Mouse (Mus musculus) 3134 (cell line): Measurements from ENCODE around the gene Nat8f5.
"Not testable (repeated sequence)": the region's sequence is repeated elsewhere in the genome, so short reads cannot be mapped to it uniquely, and the experiment has no call there.

ENCODE experiments used
- DNase-seq: peaks from one replicate; pipeline ENCODE4 v3.0.0-alpha.2; 2011; ENCODE audit warnings: low spot score; ENCODE audit not compliant: insufficient read length; ENCODE audit errors: extremely low read depth

Nat8f5 gene

DNA sequence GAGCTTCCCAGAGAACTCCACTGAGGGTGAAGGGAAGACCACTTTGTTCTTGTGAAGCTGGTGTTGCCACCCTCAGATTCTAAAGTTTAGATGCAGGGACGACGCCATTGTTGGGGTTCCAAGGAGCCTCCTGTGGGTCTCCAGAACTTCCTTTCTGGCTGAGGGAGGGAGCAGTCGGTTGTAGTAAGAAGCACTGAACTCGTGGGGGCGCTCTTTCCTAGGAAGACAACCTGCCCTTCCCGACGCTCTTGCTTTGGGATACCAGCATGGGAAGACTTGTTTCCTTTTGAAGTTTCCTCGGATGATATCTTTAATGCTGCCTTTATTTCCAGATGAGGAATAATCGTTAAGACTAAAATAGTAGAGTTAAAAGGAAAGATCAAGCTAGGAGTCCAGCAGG, 16.1 kb upstream of the Nat8f5 start:
- not testable (repeated sequence) for DNase-seq

DNA sequence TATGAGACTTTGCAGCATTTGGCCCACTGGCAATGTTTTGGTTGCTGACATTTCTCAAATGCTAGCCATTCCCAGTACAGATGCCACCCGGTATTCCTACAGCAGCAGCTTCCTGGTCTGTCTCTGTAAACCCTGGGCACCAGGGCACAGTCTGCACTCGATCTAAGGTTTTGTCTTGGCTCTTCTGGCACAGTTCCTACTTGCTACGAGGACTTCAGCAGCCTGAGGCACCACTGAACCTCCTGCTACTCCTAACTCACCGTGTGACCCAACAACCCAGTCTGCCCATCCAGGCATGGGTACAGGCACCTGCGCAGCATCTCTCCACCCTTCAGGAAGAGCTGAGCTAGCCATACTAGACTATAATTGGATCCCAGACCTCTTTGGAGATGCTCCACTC, 15.3 kb upstream of the Nat8f5 start:
- DNase-seq, result not testable (repeated sequence)

DNA sequence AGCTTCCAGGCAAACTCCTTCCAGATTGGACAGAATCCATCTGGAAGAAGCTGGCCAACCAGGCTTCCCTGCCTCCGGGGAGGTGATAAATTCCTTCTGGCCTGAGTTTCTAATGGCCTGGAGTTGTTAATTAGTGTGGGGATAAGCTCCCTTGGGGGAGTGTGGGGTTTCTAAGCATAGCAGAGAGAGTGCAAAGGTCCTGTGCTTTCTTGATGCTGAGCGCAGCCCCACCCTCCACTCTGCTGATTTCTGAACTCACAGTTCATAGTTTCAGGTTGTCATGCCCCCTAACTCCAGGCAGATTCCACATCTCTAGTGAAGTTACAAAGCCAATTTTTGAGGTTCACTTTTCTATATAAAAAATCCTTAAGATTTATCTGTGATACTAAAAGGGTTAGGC, 14.3 kb upstream of the Nat8f5 start:
- not testable (repeated sequence) for DNase-seq

DNA sequence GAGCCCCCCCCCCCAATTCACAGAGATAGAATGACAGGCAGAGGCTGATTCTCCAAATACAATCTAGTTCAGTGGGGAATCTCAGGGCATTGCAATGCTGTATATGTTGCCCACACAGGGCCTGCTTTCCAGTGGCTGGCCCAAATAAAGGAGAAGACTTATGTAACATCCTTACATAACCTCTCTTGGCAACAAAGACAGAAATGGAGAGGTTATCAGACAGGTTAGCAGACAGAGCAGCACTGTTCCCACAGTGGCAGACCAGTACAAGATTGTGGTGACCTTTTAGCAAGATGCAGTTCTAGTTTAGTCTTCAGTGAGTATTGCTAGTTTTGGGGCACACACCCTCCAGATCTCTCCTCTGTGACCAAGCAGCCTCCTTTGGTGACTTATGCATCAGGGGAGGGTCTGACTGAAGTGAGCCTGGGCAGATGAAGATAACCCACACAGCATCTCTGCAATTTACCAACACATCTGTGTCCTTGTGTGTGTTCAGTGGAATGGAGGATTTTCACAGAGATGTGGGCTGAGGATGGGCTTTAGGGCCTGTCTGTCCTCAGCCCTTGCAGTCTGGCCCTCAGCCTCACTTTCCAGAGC, 13.8 kb upstream of the Nat8f5 start:
- not testable (repeated sequence) for DNase-seq

DNA sequence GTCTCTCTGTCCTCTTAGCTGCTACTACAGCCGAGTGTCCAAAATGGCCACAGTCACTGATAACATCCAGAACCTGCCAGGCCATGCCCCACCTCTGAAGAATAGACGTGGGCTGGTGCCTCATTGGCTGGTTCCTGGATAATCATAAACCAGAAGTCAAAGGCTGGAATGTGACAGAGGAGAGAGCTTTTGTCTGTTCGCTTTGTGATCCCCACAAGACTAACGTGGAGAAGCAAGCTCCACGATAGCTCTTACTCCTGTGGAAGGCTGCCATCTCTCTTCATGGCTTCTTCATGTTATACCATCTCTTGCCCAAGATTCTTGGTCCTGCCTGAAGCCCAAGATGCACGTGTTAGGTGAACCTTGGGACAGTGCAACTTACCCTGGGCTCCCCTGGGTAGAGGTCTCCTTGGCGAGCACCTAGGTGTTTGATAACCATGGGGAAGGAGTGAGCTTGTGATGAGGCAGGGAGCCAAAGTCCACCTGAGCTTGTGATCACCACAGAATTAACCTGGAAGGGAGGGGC, 11.1 kb upstream of the Nat8f5 start, which contains the start of gene Nat8:
Gene Nat8 (minus strand): TSS at position 287 of the 526 bp plus-strand sequence.
- no peak for DNase-seq

DNA sequence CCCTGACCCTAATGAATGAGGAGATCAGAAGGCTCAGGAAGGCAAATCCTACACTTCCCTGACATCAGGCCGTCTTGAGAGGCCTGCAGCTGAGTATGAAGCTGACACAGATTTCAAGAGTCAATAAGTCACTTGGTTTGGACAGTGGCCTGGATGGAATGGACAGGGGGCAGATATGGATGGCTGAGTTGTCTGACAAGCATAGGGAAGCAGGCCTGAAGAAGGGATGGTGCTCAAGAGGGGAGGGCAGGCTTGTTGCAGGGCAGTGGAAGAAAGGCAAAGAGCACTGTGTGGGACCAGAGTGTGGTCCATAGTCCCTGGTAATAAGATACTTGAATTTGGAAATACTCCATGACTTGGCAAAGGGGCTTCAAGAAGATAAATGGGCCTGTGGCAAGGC, 8.7 kb upstream of the Nat8f5 start:
- no peak for DNase-seq

DNA sequence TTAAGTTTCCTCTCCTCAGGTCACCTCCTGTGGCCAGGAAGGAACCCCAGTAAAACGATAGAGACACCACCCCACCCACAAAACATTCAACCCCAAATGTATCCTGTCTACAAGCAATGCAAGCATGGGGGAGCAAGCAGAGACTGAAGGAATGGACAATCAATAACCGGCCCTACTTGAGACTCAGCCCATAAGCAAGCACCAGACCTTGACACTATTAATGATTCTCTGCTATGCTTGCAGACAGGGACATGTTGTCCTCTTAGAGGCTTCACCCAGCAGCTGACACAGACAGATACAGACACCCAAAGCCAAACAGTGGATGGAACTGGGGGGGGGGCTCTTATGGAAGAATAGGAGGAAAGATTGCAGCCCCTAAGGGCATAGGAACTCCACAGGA, 5.1 kb upstream of the Nat8f5 start:
- no peak for DNase-seq

DNA sequence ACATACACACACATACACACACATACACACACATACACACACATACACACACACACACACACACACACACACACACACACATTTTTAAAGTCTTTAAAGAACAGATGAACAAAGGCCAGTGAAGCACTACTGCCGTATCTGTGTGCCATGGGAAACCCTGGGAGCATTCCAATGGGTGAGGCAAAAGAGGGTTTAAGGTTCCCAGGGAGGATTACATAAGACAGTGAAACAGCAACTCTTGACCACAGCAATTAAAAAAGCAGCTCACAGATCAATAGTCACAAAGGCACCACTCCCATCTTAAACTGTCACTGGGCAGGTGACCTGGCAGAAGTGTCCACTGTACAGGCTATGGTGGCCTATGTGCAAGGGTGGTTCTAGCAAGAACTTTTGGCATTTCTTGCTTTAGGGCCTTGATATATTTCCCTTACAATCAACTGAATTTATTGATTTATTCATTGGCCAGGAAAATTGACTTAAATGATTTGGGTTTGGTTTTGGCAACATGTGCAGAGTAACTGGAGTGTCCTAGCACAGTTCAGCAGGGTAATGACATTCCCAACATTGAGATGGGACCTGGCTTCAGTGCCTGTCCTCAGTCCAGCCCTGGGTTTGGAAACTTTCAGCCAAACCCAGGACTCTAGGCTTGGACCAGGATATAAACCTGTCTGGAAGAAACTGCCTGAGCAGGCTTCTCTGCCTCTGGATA, 2.8 kb upstream of the Nat8f5 start:
- DNase-seq, result no peak

DNA sequence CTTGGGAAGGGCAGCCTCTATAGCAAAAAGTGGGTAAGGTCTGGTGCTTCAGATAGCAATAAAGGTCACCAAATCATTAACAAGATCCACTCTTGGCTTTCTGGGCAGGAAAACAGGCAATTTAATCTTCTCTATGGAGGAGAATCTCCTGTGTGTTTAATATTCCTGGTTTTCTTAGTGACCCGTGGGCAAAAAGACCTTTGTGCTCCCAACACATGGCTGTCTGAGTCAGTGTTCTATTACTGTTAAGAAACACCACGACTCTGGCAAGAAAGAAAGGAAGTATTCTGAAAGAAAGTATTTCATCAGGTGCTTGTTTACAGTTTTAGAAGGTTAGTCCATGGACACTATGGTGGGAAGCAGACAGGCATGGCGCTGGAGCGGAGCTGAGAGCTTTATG, 1.5 kb upstream of the Nat8f5 start:
- DNase-seq, result no peak

DNA sequence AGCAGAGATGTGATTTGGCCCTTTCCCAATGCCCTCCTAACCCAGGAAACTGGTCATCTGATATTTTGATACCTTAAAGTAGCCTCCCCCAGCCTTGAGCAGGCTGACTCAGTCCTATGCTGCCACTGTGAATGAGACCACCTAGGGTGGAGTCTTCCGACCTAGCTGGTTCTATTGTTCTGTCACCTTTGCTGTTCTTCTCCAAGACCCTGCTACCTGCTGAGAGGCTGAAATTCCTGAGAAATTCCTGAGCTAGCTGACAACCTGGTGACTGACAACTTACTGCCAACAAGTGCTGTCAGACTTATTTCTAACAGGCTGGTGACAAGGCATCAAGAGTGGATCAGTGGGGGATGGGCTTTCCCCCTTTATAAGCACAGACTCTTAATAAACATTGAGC, 2.4 kb downstream of the Nat8f5 start:
- DNase-seq, result no peak

DNA sequence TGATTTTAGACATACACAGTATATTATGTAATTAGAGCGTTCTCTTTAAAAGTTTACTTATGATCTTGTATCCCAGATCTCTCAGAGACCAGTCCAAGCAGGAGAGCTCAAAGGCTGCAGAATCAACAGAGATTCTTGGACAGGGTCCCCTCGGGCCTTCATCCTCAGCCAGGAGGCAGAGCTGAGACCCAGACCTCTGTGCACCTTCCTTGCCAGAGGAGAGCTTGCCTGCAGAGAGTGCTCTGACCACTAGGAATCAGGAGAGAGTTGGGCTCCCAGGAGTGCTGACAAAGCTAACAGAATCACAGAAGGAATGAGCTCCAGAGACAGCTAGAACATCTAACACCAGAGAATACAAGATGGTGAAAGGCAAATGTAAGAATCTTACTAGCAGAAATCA, 7.4 kb downstream of the Nat8f5 start:
- DNase-seq, result no peak

DNA sequence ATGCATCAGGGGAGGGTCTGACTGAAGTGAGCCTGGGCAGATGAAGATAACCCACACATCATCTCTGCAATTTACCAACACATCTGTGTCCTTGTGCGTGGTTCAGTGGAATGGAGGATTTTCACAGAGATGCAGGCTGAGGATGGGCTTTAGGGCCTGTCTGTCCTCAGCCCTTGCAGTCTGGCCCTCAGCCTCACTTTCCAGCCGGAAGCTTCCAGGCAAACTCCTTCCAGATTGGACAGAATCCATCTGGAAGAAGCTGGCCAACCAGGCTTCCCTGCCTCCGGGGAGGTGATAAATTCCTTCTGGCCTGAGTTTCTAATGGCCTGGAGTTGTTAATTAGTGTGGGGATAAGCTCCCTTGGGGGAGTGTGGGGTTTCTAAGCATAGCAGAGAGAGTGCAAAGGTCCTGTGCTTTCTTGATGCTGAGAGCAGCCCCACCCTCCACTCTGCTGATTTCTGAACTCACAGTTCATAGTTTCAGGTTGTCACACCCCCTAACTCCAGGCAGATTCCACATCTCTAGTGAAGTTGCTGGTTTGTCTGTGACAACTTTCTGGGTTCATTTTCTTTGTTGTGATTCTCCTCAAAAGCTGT, 9.7 kb downstream of the Nat8f5 start:
- not testable (repeated sequence) for DNase-seq

DNA sequence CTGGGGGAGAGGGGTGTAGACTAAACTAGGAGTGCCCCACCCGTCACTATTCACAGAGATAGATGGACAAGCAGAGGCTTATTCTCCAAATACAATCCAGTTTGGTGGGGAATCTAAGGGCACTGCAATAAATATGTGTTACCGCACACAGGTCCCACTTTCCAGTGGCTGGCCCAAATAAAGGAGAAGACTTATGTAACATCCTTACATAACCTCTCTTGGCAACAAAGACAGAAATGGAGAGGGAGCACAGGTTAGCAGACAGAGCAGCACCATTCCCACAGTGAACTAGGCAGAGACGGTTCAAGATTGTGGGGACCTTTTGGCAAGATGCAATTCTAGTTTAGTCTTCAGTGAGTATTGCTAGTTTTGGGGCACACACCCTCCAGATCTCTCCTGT, 10.3 kb downstream of the Nat8f5 start:
- not testable (repeated sequence) for DNase-seq

DNA sequence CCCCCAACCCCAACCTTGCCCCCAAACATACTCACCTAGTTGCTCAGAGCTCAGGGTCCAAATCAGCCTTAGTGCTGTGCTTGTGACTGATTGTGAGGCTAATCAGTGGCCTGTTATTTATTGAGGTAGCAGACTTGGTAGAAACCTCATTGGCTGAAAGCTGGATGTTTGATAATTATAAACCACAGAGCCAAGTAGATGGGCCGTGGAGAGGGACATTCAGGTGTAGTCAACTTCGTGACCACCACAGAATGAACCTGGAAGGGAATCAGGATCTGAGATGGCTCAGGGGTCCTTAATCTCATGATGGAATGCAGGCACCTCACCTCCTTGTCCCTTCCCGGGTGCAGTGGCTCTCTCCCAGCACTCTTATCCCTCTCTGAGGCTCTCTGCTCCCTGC, 11.0 kb downstream of the Nat8f5 start:
- DNase-seq, result not testable (repeated sequence)

DNA sequence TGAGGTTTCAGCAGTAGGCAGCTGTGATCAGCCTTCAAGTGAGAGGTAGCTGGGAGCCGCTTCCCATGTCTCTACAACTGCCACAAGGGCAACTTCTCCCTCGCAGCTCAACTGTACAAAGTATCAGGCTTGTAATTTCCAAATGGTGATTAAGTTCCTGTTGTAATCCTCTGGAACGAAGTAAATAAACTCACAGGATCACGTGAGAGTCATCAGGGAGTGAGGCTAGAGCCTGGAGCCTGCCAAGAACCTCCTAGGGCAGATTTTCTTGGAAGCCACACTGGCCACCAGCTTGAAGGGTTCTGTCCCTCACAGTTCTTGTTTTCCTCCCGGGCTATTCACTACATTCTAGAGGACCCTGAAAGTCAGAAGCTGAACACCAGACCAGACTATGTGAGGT, 17.6 kb downstream of the Nat8f5 start:
- not testable (repeated sequence) for DNase-seq
